Mouse (Mus musculus) embryonic fibroblast, embryonic 13.5 days (primary cell): ENCODE results near the gene Uqcc1. TPM values are rescaled to one million over a fixed set of nuclear protein-coding genes. Genes with fewer than 3 reads are reported as not detected.
"Not testable (repeated sequence)": the region's sequence is repeated elsewhere in the genome, so short reads cannot be mapped to it uniquely, and the experiment has no call there.

Source experiments
- H3K27ac ChIP-seq: 2 replicates; pipeline ENCODE4 v1.5.1; 2012; ENCODE audit warnings: low read length, control low read depth, inconsistent platforms; ENCODE audit not compliant: insufficient read depth
- H3K4me1 ChIP-seq: 2 replicates; pipeline ENCODE4 v1.6.1; 2011; ENCODE audit warnings: low read length; ENCODE audit not compliant: control insufficient read depth, insufficient read depth
- H3K4me3 ChIP-seq: 2 replicates; pipeline ENCODE4 v1.5.1; 2011; ENCODE audit warnings: mild to moderate bottlenecking, control low read depth, low read length; ENCODE audit not compliant: insufficient read depth
- CTCF ChIP-seq: IDR thresholded peaks from 2 replicates; pipeline ENCODE4 v1.5.1; 2011; ENCODE audit warnings: mild to moderate bottlenecking, control low read depth, low read length, moderate library complexity, borderline replicate concordance; ENCODE audit not compliant: insufficient read depth
- POLR2A ChIP-seq: IDR thresholded peaks from 2 replicates; pipeline ENCODE4 v1.6.1; 2011; ENCODE audit warnings: low read depth, mild to moderate bottlenecking, control low read depth, low read length, moderate library complexity
- polyA plus RNA-seq: library from polyadenylated mRNA; stranded (reverse); fragments of >200 nt; gene quantifications from 2 replicates; pipeline ENCODE4 v1.2.4, GENCODE M21; 2011; ENCODE audit warnings: low read depth; ENCODE audit not compliant: missing spikeins, insufficient read length

The Uqcc1 gene
- polyA plus RNA-seq, 1 experiment, result 39.5 TPM

DNA sequence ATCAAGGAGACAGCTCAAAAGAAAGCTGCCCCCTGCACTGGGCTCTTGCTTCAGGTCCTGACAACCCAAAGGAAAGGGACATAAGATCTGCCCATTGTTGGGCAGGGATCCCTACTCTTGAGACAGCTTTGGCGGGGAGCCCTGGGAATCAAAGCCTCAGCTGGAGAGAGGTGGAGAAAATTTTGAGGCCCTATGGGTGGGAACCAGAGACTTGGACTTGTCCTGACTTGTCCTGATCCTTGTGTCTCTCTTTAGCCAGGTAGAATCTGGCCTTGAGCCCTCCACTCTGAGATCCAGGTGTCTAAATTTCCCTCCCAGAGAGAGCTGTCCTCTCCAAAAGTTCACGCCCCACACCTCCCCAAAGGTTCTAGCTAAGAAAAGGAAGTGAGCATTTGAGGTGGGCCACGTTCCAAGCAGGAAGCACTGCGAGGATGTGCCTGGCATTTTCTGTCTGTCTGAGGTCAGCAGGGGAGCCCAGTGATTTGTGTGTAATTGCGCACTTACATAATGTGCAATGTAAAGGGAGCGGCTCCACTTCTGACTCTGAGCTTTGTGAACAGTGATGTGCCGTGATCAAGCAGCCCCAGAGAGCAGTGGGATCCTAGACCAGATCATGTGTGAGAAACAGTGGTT is 9.9 kb upstream of the Uqcc1 start:
- no peak overlapping the region for H3K27ac ChIP-seq
- TF ChIP-seq POLR2A, result no peak
- TF ChIP-seq CTCF, result no peak
- no peaks in the 10 kb centered on the region for H3K4me1 ChIP-seq

DNA sequence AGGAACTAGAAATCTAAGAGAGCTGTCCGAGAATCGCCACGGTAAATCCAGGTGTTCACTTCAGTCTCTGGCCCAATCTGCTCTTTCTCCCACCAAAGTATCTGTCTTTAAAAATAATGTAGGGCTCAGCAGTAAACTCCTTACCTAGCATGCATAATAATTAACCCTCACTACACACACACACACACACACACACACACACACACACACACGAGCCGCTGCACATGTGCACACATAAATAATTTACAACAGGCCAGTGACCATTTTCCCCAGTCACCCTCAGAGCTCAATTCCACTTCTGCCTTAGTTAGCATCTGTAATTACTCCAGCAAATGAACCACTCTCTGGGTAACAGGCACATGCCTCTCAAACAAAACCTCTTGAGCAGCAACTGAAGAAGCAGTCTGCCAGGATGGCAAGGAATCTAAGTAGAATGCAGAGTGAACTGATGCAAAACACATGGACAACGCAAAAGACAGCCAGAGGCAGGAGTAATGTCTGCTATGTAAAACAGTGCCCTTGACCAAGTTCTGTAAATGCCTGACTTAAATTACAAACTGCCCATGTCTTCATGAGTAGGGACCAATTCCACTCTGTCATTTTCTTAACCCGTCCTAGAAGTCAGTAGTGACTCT is 1.3 kb downstream of the Uqcc1 start:
- peaks cover 10% of the 10 kb centered on the region for H3K4me1 ChIP-seq
- peak overlapping the region; percentile 59 for H3K4me3 ChIP-seq
- TF ChIP-seq CTCF (no peak), POLR2A (no peak)
- H3K27ac ChIP-seq, result no peak overlapping the region

More for the DNA sequence above, 9.9 kb upstream of the Uqcc1 start:
- H3K4me3 ChIP-seq, result no peak overlapping the region

DNA sequence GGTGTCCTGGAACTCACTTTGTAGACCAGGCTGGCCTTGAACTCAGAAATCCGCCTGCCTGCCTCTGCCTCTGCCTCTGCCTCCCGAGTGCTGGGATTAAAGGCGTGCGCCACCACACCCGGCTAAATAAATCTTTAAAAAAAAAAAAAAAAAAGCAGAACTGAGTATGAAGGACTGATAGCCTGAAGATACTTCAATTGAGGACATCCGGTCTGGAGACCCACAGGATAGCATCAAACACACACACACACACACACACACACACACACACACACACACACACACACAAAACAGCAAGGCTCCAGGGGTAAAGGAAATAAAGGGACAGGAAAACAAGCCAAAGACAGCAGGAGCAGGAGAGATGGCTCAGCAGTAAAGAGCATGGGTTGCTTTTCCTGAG is 4.9 kb downstream of the Uqcc1 start:
- not testable (repeated sequence) for H3K4me1 ChIP-seq, H3K27ac ChIP-seq, H3K4me3 ChIP-seq

DNA sequence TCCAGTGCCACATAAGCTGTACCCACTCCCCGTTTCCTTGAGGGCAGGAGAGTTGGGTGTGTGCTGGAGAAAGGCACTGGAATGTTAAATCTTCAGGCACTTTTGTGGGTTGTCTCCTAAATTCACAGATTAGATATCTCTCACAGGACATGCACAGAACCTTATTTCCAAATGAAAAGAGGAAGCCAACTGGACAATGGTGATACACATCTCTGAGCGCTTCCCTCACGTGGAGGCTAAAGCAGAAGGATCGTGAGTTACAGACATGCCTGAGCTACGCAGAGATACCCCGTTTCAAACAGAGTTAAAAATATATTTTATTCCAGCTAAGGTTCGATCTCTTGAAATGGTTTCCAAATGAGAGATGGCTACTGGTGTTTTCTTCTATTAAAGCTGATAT is 7.0 kb downstream of the Uqcc1 start:
- H3K27ac ChIP-seq, result no peak overlapping the region
- no peaks in the 10 kb centered on the region for H3K4me1 ChIP-seq
- TF ChIP-seq POLR2A, result no peak
- no peak for TF ChIP-seq CTCF

DNA sequence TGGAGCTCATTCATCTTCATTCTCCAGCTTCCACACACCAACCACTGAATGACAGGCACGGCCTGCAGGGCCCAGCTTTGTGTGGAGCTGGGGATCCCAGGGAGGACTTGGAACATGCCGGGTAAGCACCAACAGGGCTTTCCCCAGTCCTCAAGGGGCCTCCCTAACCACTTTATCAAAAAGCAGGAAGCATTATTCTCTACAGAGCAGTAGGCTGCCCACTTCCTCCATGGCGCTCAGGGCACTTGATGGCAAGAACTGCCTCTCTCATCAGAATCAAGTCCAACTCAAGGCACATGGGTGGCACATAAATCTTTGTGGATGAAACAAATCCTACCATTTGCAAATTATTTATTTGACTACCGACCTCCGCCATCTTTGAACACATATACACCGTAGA is 15.4 kb downstream of the Uqcc1 start:
- Histone ChIP-seq H3K27ac (no peak overlapping the region), H3K4me1 (no peaks in the 10 kb centered on the region), H3K4me3 (no peak overlapping the region)
- TF ChIP-seq CTCF (no peak), POLR2A (no peak)

More for the DNA sequence above, 7.0 kb downstream of the Uqcc1 start:
- no peak overlapping the region for H3K4me3 ChIP-seq

DNA sequence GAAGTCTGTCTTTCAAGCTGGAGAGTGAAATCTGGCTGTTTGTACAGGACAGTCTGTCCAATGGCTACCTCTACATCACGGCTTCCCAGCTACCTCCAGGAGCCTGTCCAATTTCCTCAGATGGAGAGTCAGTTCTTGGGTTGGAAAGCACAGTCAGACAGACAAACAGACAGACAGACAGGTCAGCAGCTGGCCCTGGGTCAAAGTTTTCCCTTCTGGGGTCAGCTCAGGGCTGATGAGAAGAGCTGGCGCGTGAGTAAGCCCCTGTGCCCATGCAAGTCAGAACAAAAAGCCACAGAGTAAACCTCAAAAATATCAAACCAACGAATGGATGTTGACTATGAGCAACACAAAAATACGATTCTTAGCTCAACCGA is 26.5 kb downstream of the Uqcc1 start:
- no peak overlapping the region for H3K27ac ChIP-seq
- no peak overlapping the region for H3K4me3 ChIP-seq
- TF ChIP-seq POLR2A (no peak), CTCF (no peak)
- H3K4me1 ChIP-seq, result no peaks in the 10 kb centered on the region

DNA sequence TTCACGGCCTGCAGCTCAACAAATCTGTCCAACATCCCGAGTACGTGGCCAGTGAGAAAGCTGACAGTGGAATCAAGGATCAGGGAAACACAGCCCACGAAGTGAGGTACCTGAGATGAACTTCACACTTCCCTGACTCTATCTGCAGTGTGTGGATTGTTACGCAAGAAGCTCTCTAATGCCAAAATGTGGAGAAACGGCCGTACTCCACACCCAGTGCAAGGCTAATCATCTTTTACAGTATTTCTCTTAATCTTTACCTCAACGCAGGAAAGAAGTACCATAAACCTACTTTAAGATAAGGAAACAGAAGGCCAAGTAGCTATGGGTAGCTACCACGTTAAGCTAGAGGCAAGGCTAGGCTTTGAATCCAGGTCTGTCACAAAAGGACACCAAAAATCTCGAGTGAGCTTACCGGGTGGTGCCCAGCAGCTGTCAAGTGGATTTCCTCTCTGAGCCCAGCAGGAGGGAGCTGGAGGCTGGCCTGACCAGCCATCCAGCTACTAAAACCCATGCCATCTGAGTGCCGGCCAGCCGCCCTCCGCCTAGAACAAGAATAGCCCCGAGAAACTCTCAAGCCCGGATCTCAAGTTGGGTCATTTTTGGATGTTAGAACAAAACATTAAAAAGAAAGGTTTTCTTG is 27.0 kb downstream of the Uqcc1 start:
- no peak overlapping the region for H3K27ac ChIP-seq
- no peaks in the 10 kb centered on the region for H3K4me1 ChIP-seq
- H3K4me3 ChIP-seq, result no peak overlapping the region
- no peak for TF ChIP-seq CTCF
- no peak for TF ChIP-seq POLR2A

DNA sequence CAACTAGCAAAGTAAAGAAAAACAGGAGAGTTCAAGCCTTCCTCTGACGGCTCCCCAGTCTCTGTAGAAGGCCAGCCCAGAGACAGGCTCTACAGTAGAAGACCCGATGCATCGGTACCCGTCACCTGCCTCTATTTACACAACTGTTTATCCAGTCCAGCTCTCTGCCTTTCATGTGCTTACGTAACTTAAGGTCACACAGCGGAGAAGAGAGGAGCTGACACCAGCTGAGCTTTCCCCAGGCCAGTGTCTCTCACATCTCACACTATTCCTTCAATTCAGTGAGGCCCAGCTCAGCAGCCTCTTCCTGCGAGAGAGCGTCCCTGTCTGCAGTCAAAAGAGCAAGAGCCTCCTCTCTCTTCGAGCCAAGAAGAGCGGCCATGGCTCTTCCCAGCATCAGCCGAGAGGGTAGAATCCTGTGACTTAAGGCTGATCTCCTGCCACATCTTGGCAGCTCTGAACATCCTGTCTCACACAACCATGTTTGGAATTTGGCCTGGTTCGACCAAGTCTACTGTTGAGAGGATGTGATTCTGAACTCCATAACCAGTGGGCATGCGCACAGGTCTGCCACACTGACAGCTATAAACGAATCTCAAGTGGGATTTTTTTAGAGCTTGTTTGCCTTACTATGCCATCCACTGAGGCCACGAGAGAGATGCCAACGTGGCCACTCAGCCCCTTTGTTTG is 34.9 kb downstream of the Uqcc1 start:
- H3K27ac ChIP-seq, result no peak overlapping the region
- H3K4me1 ChIP-seq, result no peaks in the 10 kb centered on the region
- H3K4me3 ChIP-seq, result no peak overlapping the region
- TF ChIP-seq POLR2A, result no peak
- TF ChIP-seq CTCF, result no peak

DNA sequence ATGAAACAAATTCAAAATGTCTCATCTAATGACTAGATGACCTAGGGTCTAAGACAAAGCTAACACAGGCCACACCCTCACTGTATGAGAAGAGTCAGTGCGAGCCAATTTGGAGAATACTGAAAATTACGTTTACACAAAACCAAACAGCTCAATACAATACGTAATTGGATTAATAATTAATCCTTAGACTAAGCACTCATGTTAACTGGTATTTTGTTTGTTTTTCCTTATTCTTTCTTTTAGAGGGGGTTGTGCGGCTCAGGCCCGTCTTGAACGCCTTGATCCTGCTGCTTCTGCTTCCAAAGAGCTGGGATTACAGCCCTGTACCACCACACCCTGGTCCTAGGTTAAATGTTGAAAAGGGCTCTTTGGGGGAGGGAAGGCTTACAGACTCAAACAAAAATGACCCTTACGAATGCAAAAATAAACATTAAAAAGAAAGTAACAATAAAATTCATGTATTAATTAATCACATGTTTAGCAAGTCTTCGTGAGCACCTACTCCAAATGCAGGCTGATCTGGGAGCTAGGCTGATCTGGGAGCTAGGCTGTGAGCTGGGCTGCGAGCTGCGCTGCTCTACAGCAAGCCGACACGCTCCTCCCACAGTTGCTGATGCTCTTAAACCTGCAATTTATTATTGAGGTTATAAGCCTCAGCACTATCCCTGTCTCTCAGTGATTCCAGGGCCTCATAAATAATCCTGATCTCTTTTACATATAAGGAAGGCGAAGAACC is 35.6 kb downstream of the Uqcc1 start:
- no peaks in the 10 kb centered on the region for H3K4me1 ChIP-seq
- H3K27ac ChIP-seq, result no peak overlapping the region
- TF ChIP-seq POLR2A (no peak), CTCF (no peak)
- no peak overlapping the region for H3K4me3 ChIP-seq

DNA sequence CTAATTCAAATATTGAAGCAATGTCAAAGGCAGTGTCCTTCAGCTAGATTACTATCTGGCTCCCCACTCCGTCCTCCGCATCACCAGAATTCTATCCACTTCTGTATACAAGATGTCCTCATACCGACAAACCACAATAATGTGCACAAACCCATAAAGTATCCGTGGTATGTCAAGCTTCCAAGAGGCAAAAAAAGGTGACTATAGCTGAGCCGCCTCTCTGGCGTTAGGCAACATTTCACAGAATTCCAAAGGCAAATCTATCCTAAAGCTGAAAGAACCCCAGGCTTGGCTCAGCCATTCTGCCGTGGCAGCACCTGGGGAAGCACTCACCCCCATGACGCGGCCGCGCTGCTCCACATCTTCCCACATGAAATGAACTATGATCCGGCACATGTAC is 43.3 kb downstream of the Uqcc1 start:
- Histone ChIP-seq H3K27ac (peak overlapping the region; percentile 69), H3K4me3 (no peak overlapping the region), H3K4me1 (peaks cover 16% of the 10 kb centered on the region)
- TF ChIP-seq CTCF, result no peak
- TF ChIP-seq POLR2A, result no peak
